Mouse (Mus musculus): Measurements from ENCODE around the gene Zbtb42.
A peak's percentile ranks its signal among the peaks of the same experiment; 100 is the strongest.

Gene Zbtb42

DNA sequence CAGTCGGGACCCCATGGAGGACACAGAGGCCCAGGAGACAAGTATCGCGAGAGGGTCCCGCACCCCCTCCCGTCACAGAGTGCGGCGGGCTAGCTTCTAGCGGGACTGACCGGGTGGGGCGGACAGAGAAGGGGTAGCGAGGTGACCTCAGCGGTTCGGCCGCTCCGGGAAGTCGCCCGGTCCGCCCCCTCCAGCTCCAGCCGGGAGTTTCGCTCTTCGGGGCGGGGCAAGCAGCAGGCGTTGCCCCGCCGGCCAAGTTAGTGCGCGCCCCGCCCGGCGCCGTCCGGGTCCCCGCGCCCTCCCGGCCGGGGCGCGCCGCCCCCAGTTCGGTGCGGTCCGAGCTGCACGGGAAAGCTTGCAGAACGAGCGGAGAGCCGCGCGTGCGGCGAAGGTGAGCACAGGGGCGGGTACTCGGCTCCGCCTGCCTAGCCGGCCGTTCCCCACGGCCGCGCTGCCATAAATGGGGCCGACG lies at the start of gene Zbtb42:
Zbtb42 (plus strand) TSS at position 274 of the 472 bp plus-strand sequence.
- no peak for DNase-seq (ENCODE audit: low read depth, low spot score)

DNA sequence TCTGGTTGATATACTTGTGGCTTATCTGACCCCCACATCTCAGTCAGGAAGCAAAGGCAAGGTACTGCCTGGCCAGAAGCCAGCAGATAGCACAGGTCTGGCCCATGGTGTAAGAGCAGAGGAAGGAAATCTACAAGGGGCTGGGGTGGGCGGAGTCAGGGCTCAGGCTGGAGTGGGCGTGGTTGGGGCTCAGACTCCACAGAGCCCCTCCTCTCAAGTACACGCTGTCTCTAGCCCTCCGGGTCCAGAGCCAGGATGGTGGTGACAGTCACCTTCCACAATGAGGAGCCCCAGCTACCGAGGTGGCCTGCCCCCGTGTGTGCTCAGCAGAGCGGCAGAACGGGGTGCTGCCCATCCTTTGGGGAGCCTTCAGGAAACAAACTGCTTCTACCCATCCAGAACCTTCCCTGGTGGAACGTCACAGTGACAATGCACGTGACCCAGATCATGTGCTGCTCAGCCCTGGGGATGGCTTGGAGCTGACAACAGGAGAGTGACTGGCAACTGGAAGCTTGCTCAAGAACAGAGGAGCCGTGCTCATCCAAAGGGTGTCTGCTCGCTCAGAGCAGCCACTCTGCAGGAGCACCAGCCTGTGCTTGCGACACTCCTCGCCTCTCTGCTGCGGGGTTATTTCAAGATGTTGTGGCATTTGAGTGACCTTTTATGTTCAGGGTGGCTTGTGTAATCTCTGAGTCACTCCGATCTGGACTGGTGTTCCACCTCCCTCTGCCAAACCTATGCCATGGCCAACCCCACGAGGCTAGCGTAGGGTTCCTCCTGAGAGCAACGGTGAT lies 49.5 kb upstream of the Zbtb42 start:
- DNase-seq (ENCODE audit: low read depth, low spot score) = no peak

DNA sequence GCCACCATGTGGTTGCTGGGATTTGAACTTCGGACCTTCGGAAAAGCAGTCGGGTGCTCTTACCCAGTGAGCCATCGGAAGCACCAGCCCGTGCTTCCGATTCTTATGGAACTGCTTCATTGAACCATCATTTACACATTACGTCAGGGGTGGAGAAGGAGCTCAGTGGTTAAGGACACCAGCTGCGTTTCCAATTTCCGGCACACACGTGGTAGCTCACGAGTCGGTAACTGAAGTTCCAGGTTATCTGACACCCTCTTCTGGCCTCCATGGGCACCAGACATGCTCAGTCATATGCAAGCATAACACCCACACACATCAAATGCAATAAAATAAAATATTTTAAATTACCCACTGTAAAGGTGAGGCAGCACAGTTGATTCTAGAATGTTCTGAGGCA lies 48.6 kb upstream of the Zbtb42 start:
- DNase-seq (ENCODE audit: low read depth, low spot score) = no peak

DNA sequence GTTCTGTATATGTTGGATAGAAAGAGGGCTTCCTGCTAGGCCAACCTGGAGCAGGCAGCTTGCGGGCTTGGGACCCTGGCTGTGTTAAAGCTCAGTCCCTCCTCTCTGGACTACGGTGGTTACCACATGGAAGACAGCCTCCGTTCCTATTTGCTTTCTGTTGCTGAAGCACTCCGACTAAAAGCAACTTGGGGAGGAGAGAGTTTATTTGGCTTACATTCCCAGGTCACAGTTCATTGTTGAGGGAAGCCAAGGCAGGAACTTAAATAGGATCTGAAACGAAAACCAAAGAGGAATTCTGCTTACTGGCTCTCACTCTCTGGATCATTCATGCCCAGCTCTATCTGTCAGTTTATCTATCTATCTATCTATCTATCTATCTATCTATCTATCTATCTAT lies 47.8 kb upstream of the Zbtb42 start:
- DNase-seq (ENCODE audit: low read depth, low spot score) = no peak

DNA sequence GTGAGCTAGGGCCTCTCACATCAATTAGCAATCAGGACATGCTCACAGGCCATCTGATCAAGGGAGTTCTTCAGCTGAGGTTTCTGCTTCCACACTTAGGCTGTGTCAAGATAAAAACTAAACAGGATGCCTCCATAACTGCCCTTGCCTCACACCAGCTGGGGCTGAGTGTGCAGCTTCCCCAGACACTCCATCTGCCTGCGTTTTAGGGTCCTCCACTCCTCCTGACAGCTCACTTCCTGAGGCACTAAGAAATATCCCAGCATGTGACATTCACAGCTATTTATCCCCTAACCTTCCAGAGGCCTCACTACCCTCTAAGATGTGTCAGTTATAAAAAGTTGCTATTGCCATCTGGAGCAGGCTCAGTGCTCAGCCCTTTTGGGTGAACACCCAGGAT lies 47.2 kb upstream of the Zbtb42 start:
- DNase-seq (ENCODE audit: low read depth, low spot score) = no peak

DNA sequence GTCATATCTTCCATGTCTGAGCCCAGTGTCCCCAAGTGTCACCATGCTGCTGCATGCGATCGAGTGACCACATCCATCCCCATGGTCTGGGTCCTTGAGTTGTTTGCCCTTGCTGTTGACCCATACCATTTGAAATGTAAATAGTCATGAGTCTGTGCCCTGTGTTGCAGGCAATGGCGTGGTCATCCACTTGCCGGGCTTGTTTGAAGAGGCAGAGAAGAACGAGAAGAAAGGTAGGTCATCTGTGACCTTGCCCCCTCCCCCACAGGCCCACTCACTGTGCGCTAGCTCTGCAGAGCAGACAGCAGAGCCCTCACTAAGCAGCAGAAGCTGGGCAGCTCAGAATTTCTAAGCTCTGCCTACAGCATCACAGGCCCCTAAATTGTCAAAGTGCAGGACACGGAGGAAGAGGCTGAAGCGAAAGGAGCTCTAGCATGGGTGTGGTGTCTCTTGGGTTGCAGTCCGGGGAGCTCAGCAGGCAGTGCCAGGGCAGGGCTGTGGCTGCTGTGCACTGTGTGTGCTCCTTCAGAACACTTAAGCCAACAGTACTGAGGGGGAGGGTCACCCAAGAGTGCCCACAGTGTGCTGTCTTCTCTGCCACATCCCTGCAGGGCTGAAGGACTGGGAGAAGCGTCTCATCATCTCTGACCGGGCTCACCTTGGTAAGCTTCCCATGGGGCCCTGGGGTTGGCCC lies 46.4 kb upstream of the Zbtb42 start:
- no peak for DNase-seq (ENCODE audit: low read depth, low spot score)

DNA sequence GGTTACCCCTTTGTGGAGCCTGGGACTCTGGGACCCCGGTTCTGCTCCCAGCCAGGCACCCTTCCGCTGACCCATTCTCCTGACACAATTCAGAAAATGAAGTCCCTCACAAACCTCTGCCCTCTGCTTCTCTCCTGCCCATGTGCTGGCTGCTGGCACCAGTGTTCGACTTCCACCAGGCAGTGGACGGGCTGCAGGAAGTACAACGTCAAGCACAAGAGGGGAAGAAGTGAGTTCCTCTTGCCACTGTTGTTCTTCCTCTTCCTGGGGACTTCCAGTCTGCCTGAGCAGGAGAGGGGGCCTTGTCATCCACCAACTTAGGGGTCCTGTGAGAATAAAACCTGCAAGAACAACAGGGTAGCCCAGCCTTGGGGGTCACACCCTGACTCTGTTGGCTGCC lies 45.7 kb upstream of the Zbtb42 start:
- no peak for DNase-seq (ENCODE audit: low read depth, low spot score)

DNA sequence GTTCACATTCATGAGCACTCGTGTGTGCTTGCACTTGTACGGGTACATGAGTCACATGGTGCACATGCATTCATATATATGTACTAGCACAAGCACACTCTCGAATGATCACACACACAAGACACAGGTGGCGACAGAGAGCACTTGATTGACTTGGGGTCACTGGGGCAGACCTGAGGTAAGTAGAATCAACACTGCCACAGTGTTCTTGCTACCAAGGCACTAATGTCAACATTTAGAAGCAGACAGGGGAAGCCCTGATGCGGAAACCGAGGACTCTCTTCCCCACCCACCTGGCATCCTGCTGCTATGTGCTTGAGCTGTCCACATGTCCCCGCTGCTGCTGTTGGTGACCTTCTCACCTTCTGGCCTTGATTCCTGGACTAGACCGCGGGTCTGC lies 44.9 kb upstream of the Zbtb42 start:
- DNase-seq (ENCODE audit: low read depth, low spot score) = no peak

DNA sequence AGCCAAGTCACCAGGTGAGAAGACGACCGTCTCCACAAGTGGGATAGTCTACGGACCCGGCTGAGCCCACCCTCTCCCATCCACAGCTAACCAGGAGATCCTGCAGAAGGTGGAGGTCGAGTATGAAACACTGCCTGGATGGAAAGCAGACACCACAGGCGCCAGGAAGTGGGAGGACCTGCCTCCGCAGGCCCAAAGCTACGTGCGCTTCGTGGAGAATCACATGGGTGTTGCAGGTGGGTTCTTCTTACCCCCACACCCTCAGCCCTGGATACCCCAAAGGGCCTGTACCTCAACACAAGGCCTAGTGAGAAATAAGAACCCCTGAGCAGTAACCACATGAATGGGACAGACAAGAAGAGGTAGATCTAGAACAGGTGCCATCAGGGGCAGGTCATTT lies 39.1 kb upstream of the Zbtb42 start:
- no peak for DNase-seq (ENCODE audit: low read depth, low spot score)

DNA sequence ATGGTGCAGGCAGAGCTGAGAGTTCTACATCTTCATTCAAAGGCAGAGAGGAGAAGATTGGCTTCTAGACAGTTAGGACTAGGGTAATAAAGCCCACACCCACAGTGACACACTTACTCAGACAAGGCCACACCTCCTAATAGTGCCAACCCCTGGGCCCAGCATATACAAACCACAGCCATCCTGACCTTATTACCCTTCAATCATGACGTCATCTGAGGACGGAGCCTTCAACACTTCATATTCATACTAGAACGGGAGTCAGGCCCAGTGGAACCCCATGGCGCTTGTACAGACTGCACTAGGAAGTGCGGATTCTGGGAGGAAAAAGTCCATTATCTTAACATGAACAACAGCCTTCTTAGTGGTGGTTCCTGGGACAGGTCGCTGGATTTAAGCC lies 35.5 kb upstream of the Zbtb42 start:
- DNase-seq (ENCODE audit: low read depth, low spot score) = no peak

DNA sequence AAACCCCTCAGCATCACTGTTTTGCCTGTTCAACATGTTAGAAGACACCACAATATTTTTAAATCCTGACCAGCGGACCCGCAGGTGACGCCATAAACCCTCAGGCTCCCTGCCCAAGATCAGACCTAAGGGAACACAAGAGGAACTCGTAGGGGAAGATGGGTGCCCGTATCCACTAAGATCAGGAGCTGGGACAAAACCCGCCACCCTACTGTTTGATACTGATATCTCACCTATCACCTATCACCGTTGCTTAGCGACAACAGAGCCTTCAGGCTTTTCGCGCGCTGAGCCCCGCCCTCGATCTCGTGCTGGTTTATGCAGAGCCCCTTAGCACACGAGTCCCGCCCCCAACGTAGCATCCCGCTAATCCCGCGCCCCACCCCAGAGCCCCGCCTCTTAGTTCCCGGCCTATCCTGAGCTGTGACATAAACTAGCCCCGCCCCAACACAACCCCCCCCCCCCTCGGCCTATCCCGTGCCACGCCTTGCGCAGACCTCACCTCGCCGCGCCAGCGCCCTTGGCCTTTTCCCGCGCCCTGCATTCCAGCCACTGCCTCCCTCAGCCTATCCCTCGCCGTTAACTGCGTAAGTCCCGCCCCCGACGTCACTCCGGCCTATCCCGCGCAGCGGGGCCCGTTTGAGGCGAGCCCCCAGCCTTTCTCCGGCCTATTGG lies 34.3 kb upstream of the Zbtb42 start, which contains the start of gene Siva1:
Siva1 (plus strand) TSS at position 500 of the 675 bp plus-strand sequence.
- peak; percentile 97 for DNase-seq (ENCODE audit: low read depth, low spot score)

DNA sequence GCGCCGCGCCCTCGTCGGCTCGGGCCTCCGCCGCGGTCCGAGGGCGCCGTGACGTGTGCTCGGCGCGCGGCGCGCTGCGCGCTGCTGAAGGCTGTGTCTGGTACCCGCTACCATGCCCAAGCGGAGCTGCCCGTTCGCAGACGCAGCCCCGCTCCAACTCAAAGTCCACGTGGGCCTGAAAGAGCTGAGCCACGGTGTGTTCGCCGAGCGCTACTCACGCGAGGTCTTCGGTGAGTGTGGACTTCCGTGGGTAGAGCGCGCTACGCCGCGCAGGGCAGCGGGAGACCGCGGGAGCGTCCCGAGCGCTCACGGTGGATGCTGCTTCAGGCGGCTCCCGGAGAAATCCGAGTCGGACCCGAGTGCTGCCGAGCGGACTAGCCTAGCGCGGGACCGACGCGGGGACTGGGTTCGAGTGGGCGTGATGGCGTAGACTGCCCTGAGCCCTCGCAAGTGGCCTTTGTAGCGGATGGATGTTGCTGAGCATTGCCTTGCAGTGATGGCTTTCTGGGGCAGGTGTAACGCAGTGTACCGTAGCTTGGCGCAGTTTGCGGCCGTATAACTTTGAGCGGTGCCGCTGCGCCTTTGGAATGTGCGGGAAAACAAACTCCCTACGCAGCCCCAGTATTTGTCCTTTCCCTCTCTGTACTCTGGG lies 33.6 kb upstream of the Zbtb42 start:
- no peak for DNase-seq (ENCODE audit: low read depth, low spot score)

DNA sequence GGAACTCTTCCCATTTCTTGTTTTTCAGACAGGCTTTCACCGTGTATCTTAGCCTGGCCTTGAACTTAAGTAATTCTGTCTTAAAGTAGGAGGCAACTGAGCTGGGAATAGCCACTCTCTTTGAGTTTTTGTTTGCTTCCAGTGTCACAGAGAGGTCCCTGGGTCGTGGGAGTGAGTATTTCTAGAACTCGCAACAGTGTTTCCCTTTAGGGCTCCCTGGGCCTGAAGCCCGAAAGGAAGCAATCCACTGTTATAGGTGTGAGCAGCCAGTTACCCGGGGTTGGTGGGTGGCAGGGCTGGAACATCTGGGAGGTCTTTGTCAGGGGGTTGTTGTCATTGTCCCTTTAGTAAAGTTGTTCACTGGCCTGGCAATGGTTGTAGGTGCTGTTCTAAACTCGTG lies 32.5 kb upstream of the Zbtb42 start:
- DNase-seq (ENCODE audit: low read depth, low spot score) = no peak

DNA sequence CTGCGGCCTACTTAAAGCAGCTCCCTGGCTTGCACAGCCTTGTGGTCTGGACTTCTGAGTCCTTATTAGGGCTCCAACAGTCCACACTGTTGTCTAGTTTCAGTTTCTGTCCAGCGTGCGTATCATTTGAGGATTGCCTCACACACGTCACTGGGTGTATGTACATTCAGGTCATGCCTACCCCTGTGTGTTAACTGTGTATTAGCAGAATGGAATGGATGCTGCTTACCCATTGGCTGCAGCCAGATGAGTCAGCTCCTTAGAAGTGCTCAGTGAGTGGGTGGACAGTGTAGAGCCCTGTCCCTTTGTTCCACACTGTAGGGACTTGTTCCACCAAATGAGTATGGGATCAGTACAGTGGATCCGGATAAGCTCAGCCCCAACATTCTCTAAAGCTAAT lies 30.5 kb upstream of the Zbtb42 start:
- no peak for DNase-seq (ENCODE audit: low read depth, low spot score)

DNA sequence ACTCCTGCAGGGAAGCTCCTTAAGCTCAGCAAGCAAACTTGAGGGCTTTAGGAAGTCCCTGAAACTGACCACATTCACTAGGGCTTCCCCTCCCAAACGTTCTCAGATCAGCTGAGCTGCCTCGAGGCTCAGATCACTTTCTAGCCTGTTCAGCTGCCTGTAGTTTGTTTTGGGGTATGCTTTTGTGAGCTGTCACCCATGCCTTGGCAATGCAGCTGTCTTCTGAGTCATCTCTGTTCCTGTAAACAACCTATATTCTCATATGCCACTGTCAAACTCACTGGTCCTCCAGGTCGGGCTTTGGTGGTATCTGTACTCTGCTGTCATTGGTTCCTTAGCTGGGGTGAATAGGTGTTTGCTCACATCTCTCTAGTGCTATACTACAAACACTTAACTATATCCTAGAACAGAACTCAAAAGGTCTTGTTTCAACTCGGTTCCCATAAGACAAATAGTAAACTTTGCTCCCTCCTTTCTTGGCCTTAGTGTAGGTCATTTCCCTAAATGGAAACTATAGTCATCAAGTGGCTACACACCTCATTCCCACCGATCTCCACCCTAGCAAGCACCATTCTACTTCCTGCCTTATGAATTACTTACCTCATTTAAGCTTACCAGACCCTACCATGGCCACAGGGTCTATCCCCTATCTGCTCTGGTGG lies 26.7 kb upstream of the Zbtb42 start:
- DNase-seq (ENCODE audit: low read depth, low spot score) = no peak

DNA sequence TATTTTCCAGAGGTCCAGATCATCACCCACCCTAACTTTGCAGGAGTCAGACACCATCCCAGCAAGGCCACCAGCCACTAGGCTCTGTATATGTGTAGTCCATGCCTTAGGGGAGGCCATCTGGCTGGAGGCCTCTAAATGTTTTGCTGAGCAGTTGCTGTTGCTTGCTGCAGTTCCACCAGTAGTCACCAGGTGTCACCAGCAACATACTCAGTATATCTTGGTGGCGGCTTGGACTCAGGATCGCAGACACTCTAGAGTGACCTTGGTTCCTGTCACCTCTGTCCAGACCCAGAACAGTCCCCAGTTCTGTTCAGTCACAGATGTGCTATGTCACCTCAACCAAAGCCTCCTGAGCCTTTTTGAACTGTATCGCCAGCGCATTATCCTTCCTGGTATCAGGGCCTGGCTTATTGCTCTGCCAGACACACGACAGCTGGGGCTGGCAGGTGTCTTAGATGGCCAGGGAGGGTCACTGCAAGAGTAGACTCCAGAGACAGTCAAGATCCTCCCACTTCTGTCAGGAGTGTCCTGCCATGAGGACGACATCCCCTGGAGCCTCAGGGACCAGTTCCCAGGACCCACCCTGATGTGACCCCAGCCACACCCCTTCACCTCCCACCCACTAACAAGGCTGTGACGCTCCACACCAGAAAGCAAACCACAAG lies 25.3 kb upstream of the Zbtb42 start:
- peak; percentile 83 for DNase-seq (ENCODE audit: low read depth, low spot score)

DNA sequence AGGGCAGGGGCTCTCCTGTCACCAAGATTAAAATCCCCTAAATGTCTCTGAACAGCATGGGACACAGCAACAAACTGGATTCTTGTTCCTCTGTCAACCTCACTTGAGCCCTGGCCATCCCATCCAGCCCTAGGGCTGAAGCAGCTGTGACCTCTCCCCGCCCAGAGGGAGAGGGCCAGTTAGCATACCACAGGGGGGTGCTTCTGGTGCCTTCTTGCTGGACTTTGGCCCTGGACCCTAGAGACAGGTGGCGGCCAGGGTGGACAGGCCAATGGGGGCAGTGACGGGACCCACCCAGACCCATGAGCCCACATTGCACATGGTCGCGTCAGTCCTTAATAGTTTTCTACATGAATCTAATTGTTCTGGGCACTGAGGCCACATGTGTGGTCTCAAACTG lies 24.6 kb upstream of the Zbtb42 start:
- no peak for DNase-seq (ENCODE audit: low read depth, low spot score)

DNA sequence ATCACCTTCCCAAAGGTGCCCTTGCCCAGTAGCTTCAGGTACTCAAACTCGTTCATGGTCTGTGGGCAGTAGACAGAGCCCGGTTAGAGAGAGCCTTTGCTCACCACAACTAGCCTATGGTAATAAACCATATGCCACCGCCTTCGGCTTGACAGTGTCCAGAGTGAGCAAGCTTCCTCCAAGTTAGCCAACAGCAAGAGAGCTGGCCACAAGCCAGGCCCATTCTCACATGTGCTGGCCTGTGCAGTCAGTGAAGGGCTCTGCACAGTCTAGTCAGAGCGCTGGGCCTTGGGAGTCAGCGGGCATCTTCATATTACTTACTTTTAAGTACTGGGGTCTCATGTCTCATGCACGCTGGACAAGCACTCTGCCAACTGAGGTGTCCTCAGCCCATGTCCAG lies 20.0 kb upstream of the Zbtb42 start:
- DNase-seq (ENCODE audit: low read depth, low spot score) = no peak

DNA sequence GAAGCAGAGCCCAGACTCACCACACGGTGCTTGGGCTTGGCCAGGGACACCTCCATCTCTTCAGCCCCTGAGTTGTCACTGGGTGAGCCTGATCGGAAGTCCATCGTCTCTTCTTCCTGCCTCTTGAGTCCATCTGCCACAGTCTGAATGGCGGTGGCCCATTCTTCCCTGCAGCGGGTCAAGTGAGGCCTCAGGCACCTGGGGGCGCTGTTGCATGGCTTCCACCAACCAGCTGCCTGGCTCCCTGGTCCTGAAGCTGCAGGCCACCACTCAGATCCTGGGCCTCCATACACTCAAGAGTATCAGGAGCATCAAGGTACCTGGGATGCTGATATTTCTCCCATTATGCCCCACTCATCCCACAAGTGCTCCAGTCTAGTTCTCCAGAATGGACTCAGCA lies 19.5 kb upstream of the Zbtb42 start:
- DNase-seq (ENCODE audit: low read depth, low spot score) = no peak

DNA sequence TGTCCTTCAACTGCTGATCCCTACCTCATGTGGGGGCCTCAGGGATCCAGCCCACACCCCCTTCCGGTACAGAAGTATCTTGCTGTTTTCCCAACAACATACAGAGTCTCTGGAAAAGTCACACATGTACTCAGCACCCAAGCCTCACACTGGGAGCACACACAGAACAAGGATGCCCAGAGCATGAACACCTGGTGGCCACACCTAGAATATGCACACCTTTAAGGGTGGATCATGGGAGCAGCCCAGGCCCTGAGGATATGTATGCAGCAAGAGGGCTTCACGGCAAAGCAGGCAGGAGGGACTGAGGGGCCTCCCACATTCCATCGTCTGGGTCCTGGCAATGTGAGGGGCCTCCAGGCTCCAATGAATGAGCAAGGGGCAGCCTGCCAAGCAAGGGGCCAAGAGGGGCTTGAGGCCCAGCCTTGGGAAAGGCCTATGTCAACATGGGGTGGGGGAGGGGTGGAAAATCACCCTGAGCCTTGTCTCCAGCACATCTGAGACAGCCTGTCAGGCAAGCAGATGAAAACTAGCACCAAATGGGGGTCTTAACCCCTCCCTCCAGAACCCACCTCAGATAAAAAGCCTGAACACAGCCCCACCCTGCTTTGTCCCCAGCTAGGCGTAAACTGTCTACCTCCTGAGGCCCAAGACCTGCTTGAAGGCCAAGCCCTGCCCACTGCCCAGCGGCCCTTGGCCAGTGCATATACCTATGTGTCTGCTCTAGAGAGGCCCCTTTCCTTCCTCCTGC lies 17.9 kb upstream of the Zbtb42 start:
- DNase-seq (ENCODE audit: low read depth, low spot score) = no peak

DNA sequence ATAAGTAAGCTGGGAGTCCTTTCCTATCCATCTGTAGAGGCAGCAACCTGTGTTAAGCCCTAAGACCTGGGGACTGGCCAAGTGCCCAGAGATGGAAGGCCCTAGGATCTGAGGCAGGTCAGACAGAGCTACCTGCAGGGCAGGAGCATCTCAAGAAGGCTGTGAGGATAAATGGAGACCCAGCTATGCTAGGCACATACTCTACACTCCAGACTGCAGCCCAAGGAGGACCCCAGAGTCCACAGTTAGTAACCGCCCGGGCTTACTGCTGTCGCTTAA lies 17.4 kb upstream of the Zbtb42 start:
- no peak for DNase-seq (ENCODE audit: low read depth, low spot score)
